Mouse (Mus musculus) myocyte (in vitro differentiated cells): ENCODE measurements around the gene Cul9. TPM values are rescaled to one million over a fixed set of nuclear protein-coding genes. Genes with fewer than 3 reads are reported as not detected.
"Not testable (repeated sequence)": the region's sequence is repeated elsewhere in the genome, so short reads cannot be mapped to it uniquely, and the experiment has no call there.

Experiments used
- H3K27me3 ChIP-seq: one replicate; pipeline ENCODE4 v1.6.1; 2011; ENCODE audit not compliant: control insufficient read depth, insufficient read depth, insufficient read length
- H3K36me3 ChIP-seq: one replicate; pipeline ENCODE4 v1.6.1; 2011; ENCODE audit not compliant: control insufficient read depth, insufficient read depth
- H3K4me2 ChIP-seq: one replicate; pipeline ENCODE4 v1.6.1; 2011; ENCODE audit warnings: low read depth, control low read depth
- H3K4me3 ChIP-seq: one replicate; pipeline ENCODE4 v1.5.1; 2011; ENCODE audit warnings: mild to moderate bottlenecking, control low read depth, moderate library complexity
- H3K79me2 ChIP-seq: one replicate; pipeline ENCODE4 v1.6.1; 2011; ENCODE audit not compliant: control insufficient read depth, insufficient read depth
- H3ac ChIP-seq: one replicate; pipeline ENCODE4 v1.6.1; 2011; ENCODE audit not compliant: control insufficient read depth, insufficient read length
- CEBPB ChIP-seq: IDR thresholded peaks from 2 replicates; pipeline ENCODE4 v1.6.1; 2011; ENCODE audit warnings: mild to moderate bottlenecking, moderate library complexity; ENCODE audit not compliant: poor library complexity, insufficient read depth, severe bottlenecking
- E2F4 ChIP-seq: IDR thresholded peaks from one replicate; pipeline ENCODE4 v1.6.1; 2011; ENCODE audit warnings: mild to moderate bottlenecking, control low read depth, moderate library complexity; ENCODE audit not compliant: insufficient read depth
- MAX ChIP-seq: IDR thresholded peaks from one replicate; pipeline ENCODE4 v1.6.1; 2011; ENCODE audit warnings: low read depth, mild to moderate bottlenecking, control low read depth
- MYOD1 ChIP-seq, 3 experiments: IDR thresholded peaks; one replicate each; pipeline ENCODE4 v1.6.1; 2011; ENCODE audit warnings: control low read depth in 2 of 3, low read depth in 2 of 3, mild to moderate bottlenecking in 2 of 3, moderate library complexity in 1 of 3; ENCODE audit not compliant: insufficient read length in 2 of 3, control insufficient read depth in 1 of 3
- MYOG ChIP-seq, 3 experiments: IDR thresholded peaks; one replicate each; pipeline ENCODE4 v1.6.1; 2011; ENCODE audit warnings: control low read depth in 2 of 3, low read depth in 2 of 3, mild to moderate bottlenecking in 2 of 3; ENCODE audit not compliant: insufficient read length in 2 of 3, control insufficient read depth in 1 of 3, insufficient read depth in 1 of 3
- POLR2A ChIP-seq: IDR thresholded peaks from one replicate; pipeline ENCODE4 v1.6.1; 2011; ENCODE audit warnings: low read depth, mild to moderate bottlenecking, control low read depth, moderate library complexity; ENCODE audit not compliant: insufficient read length
- POLR2AphosphoS2 ChIP-seq: IDR thresholded peaks from one replicate; pipeline ENCODE4 v1.6.1; 2011; ENCODE audit warnings: low read depth, control low read depth; ENCODE audit not compliant: insufficient read length
- REST ChIP-seq: IDR thresholded peaks from one replicate; pipeline ENCODE4 v1.6.1; 2011; ENCODE audit warnings: mild to moderate bottlenecking, control low read depth, moderate library complexity; ENCODE audit not compliant: insufficient read depth, insufficient read length
- SRF ChIP-seq: IDR thresholded peaks from one replicate; pipeline ENCODE4 v1.6.1; 2011; ENCODE audit warnings: low read depth; ENCODE audit not compliant: control insufficient read depth, insufficient read length
- TCF12 ChIP-seq: IDR thresholded peaks from one replicate; pipeline ENCODE4 v1.6.1; 2011; ENCODE audit warnings: mild to moderate bottlenecking, control low read depth; ENCODE audit not compliant: poor library complexity, insufficient read depth, severe bottlenecking
- TCF3 ChIP-seq: IDR thresholded peaks from one replicate; pipeline ENCODE4 v1.6.1; 2011; ENCODE audit warnings: low read depth, control low read depth; ENCODE audit not compliant: insufficient read length
- USF1 ChIP-seq: IDR thresholded peaks from one replicate; pipeline ENCODE4 v1.6.1; 2011; ENCODE audit warnings: low read depth, mild to moderate bottlenecking, control low read depth, moderate library complexity
- polyA plus RNA-seq: library from polyadenylated mRNA; unstranded; fragments of >200 nt; fragmentation: generic; extraction: Trizol; gene quantifications from one replicate; pipeline ENCODE4 v1.2.1, GENCODE M21; 2012; ENCODE audit warnings: missing spikeins

Gene Cul9
- polyA plus RNA-seq, 1 experiment = 0.43 TPM

GRCm38 (mm10) chr17:46558151-46558550, 12.0 kb upstream of the Cul9 start:
- H3K36me3 ChIP-seq = no peaks in the 10 kb centered on the region
- H3K79me2 ChIP-seq = peaks cover 20% of the 10 kb centered on the region
- no peak overlapping the region for H3ac ChIP-seq
- no peak for TF ChIP-seq USF1
- no peak overlapping the region for H3K4me2 ChIP-seq
- H3K4me3 ChIP-seq = no peak overlapping the region
- no peaks in the 10 kb centered on the region for H3K27me3 ChIP-seq

GRCm38 (mm10) chr17:46557321-46557720, 11.1 kb upstream of the Cul9 start:
- H3K36me3 ChIP-seq, H3K27me3 ChIP-seq, H3ac ChIP-seq, H3K4me2 ChIP-seq: not testable (repeated sequence)
- peaks cover 24% of the 10 kb centered on the region for H3K79me2 ChIP-seq
- H3K4me3 ChIP-seq = peak overlapping the region; percentile 72

- no peaks in the 10 kb centered on the region for H3K36me3 ChIP-seq
- TF ChIP-seq MYOG (IDR thresholded peaks at IDR 0.05; ENCODE audit: control insufficient read depth in 1 of 3, insufficient read depth in 1 of 3, insufficient read length in 2 of 3, low read depth in 2 of 3) (no peak), POLR2A (no peak), SRF (no peak), TCF12 (no peak), MAX (no peak), REST (no peak), TCF3 (no peak)
- peak overlapping the region; percentile 96 for H3K4me2 ChIP-seq
- H3ac ChIP-seq = no peak overlapping the region
- peak overlapping the region; percentile 72 for H3K4me3 ChIP-seq
- no peaks in the 10 kb centered on the region for H3K27me3 ChIP-seq
- H3K79me2 ChIP-seq = peaks cover 31% of the 10 kb centered on the region
Measured at GRCm38 (mm10) chr17:46556584-46556945, 10.4 kb upstream of the Cul9 start.

GRCm38 (mm10) chr17:46555673-46556583, 9.7 kb upstream of the Cul9 start, which contains the start of gene Srf:
Gene Srf (minus strand): TSS chr17:46556175.
- Histone ChIP-seq H3K36me3 (no peaks in the 10 kb centered on the region), H3K27me3 (no peaks in the 10 kb centered on the region), H3K79me2 (peaks cover 38% of the 10 kb centered on the region), H3ac (peak within 1 kb of the TSS; percentile 98), H3K4me2 (peak within 1 kb of the TSS; percentile 96), H3K4me3 (peak within 1 kb of the TSS; percentile 72)
- TF ChIP-seq POLR2AphosphoS2 (peak; percentile 58), E2F4 (no peak), TCF12 (no peak), SRF (peak; percentile 99), MAX (no peak), MYOG (IDR thresholded peaks at IDR 0.05; ENCODE audit: control insufficient read depth in 1 of 3, insufficient read depth in 1 of 3, insufficient read length in 2 of 3, low read depth in 2 of 3) (peak in 1 of 3 experiments; percentile 53), REST (no peak), POLR2A (peak; percentile 67), CEBPB (no peak), MYOD1 (IDR thresholded peaks at IDR 0.05; ENCODE audit: control insufficient read depth in 1 of 3, insufficient read length in 2 of 3, low read depth in 2 of 3) (peak in 1 of 3 experiments; percentile 24)

- Histone ChIP-seq H3K27me3 (no peaks in the 10 kb centered on the region), H3K4me3 (peak overlapping the region; percentile 72), H3K4me2 (peak overlapping the region; percentile 93), H3K79me2 (peaks cover 46% of the 10 kb centered on the region), H3K36me3 (peaks cover 5% of the 10 kb centered on the region), H3ac (peak overlapping the region; percentile 98)
- no peak for TF ChIP-seq USF1
- TF ChIP-seq TCF12 = no peak
- TF ChIP-seq POLR2A = peak; percentile 18
Measured at GRCm38 (mm10) chr17:46554977-46555672, 8.9 kb upstream of the Cul9 start.

GRCm38 (mm10) chr17:46554646-46554976, 8.4 kb upstream of the Cul9 start:
- Histone ChIP-seq H3K79me2 (peaks cover 46% of the 10 kb centered on the region), H3K27me3 (no peaks in the 10 kb centered on the region), H3K4me3 (peak overlapping the region; percentile 72), H3K36me3 (peaks cover 7% of the 10 kb centered on the region), H3ac (peak overlapping the region; percentile 98), H3K4me2 (peak overlapping the region; percentile 93)
- TF ChIP-seq MYOD1 (IDR thresholded peaks at IDR 0.05; ENCODE audit: control insufficient read depth in 1 of 3, insufficient read length in 2 of 3, low read depth in 2 of 3) (peak in 1 of 3 experiments; percentile 47), MAX (no peak), POLR2A (no peak), CEBPB (no peak), MYOG (IDR thresholded peaks at IDR 0.05; ENCODE audit: control insufficient read depth in 1 of 3, insufficient read depth in 1 of 3, insufficient read length in 2 of 3, low read depth in 2 of 3) (peak in 1 of 3 experiments; percentile 33), SRF (no peak)
